Mouse (Mus musculus): ENCODE data around the gene Atp5j. TPM values are rescaled to one million over a fixed set of nuclear protein-coding genes. Genes with fewer than 3 reads are reported as not detected.

Atp5j gene
- total and polyA plus RNA-seq, 3 experiments: 191 to 240 TPM; not detected in 1

DNA sequence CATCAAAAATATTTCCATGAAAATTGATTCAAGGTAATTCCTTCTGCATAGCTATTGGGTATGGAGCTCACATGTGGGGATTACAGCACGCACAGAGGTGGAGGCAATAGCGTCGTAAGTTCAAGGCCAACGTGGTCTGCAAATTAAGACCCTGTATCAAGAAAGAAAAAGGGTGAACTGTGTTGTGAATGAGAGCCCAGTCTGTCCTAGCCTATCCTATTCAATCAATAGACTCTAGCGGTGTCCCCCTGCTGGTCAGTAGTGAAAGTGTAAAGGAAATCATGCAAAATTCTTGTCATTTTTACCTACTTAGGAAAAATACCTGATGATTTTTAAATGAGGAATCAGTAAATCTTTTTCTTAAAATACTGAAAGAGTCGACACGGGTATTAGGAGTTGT is 18.0 kb downstream of the Atp5j start:
- no peak for TF ChIP-seq MAFK (IDR thresholded peaks at IDR 0.05; ENCODE audit: borderline replicate concordance, low read depth, low read length)
- TF ChIP-seq CTCF (IDR thresholded peaks at IDR 0.05 in 2 of 3, conservative IDR thresholded peaks at IDR 0.05 in 1 of 3; ENCODE audit: control insufficient read depth in 1 of 3, insufficient read depth in 1 of 3, low read depth in 2 of 3, low read length in 3 of 3, poor library complexity in 1 of 3, severe bottlenecking in 1 of 3): peak; percentile 10 to 64 (median 58); a peak in 5 of 6 replicates
- TF ChIP-seq UBTF (IDR thresholded peaks at IDR 0.05; ENCODE audit: borderline replicate concordance, insufficient read depth, low read depth, low read length): no peak
- no peak for TF ChIP-seq BHLHE40 (IDR thresholded peaks at IDR 0.05; ENCODE audit: borderline replicate concordance, low read depth, low read length)
- no peak for TF ChIP-seq NRF1 (IDR thresholded peaks at IDR 0.05; ENCODE audit: insufficient read depth, low read depth, low read length, poor library complexity, severe bottlenecking)
- TF ChIP-seq CHD2 (IDR thresholded peaks at IDR 0.05; ENCODE audit: low read length): no peak
- 0 out of 2 replicates have a peak, but pooled peaks have one; percentile 9 for TF ChIP-seq ZC3H11A (IDR thresholded peaks at IDR 0.05; ENCODE audit: low read depth, low read length)
- TF ChIP-seq POLR2A (IDR thresholded peaks at IDR 0.05; ENCODE audit: control insufficient read depth in 1 of 2, insufficient read depth in 1 of 2, low read depth in 1 of 2, low read length in 2 of 2, poor library complexity in 1 of 2): no peak
- no peak for TF ChIP-seq ZNF384 (IDR thresholded peaks at IDR 0.05; ENCODE audit: low read depth, low read length)
- TF ChIP-seq MYC (IDR thresholded peaks at IDR 0.05; ENCODE audit: low read depth, low read length): no peak
- TF ChIP-seq USF1 (IDR thresholded peaks at IDR 0.05; ENCODE audit: low read depth, low read length): no peak
- no peak for TF ChIP-seq GATA1 (IDR thresholded peaks at IDR 0.05; ENCODE audit: low read depth, low read length)
- no peak for TF ChIP-seq MEF2A (IDR thresholded peaks at IDR 0.05; ENCODE audit: extremely low read depth, insufficient replicate concordance, low read depth, low read length, poor library complexity, severe bottlenecking)
- TF ChIP-seq SMC3 (IDR thresholded peaks at IDR 0.05; ENCODE audit: low read depth, low read length): peak; percentile 62
- TF ChIP-seq TAL1 (IDR thresholded peaks at IDR 0.05; ENCODE audit: low read length): no peak
- no peak for TF ChIP-seq ELF1 (IDR thresholded peaks at IDR 0.05; ENCODE audit: low read depth, low read length)
- no peak for TF ChIP-seq JUND (IDR thresholded peaks at IDR 0.05; ENCODE audit: low read depth, low read length)
- TF ChIP-seq ZKSCAN1 (IDR thresholded peaks at IDR 0.05; ENCODE audit: low read depth, low read length): no peak
- TF ChIP-seq RAD21 (IDR thresholded peaks at IDR 0.05; ENCODE audit: low read depth, low read length): peak; percentile 26
- no peak for TF ChIP-seq USF2 (IDR thresholded peaks at IDR 0.05; ENCODE audit: borderline replicate concordance in 1 of 2, insufficient read depth in 1 of 2, low read depth in 1 of 2, low read length in 2 of 2)
- no peak for TF ChIP-seq MYB (IDR thresholded peaks at IDR 0.05; ENCODE audit: low read depth, low read length)
- TF ChIP-seq MAZ (IDR thresholded peaks at IDR 0.05; ENCODE audit: low read depth, low read length): no peak
- no peak for TF ChIP-seq SIN3A (IDR thresholded peaks at IDR 0.05; ENCODE audit: low read length)
- no peak for TF ChIP-seq CHD1 (IDR thresholded peaks at IDR 0.05; ENCODE audit: low read depth, low read length)
- TF ChIP-seq HCFC1 (IDR thresholded peaks at IDR 0.05; ENCODE audit: low read depth, low read length): no peak
- TF ChIP-seq E2F4 (IDR thresholded peaks at IDR 0.05; ENCODE audit: borderline replicate concordance, low read depth, low read length): no peak
- no peak for TF ChIP-seq NELFE (IDR thresholded peaks at IDR 0.05; ENCODE audit: low read depth, low read length)
- H3K9me3 ChIP-seq (replicated peaks; ENCODE audit: insufficient read depth, low read length): no peaks in the 10 kb centered on the region
- no peak overlapping the region for H3K27ac ChIP-seq (ENCODE audit: control insufficient read depth, low read depth, low read length)
- H3K36me3 ChIP-seq (ENCODE audit: control insufficient read depth in 1 of 2, insufficient read depth in 2 of 2, low read length in 2 of 2): no peaks in the 10 kb centered on the region
- DNase-seq (ENCODE audit: low read depth, low spot score): peak; percentile 51
- no peak overlapping the region for H3K4me3 ChIP-seq (ENCODE audit: control insufficient read depth in 1 of 2, insufficient read depth in 1 of 2, low read depth in 2 of 2, low read length in 2 of 2)
- no peaks in the 10 kb centered on the region for H3K4me1 ChIP-seq (ENCODE audit: control insufficient read depth in 1 of 2, insufficient read depth in 2 of 2, low read length in 2 of 2)
- H3K27me3 ChIP-seq (ENCODE audit: control insufficient read depth in 1 of 2, insufficient read depth in 2 of 2, low read length in 2 of 2): no peaks in the 10 kb centered on the region
- no peak overlapping the region for H3K9ac ChIP-seq (ENCODE audit: control insufficient read depth, low read depth, low read length, poor library complexity, severe bottlenecking)
- H3K79me2 ChIP-seq (ENCODE audit: control insufficient read depth, insufficient read depth, low read length, poor library complexity): no peaks in the 10 kb centered on the region

Data from MEL (cell line).